Mouse (Mus musculus) right cerebral cortex, adult 2 months (tissue): ENCODE measurements around the gene D430042O09Rik.
"Not testable (repeated sequence)": the region's sequence is repeated elsewhere in the genome, so short reads cannot be mapped to it uniquely, and the experiment has no call there.

Experiments used
- DNase-seq, 2 experiments: peaks; one replicate each; pipeline ENCODE4 v3.0.0; 2021 to 2022; ENCODE audit warnings: low spot score in 2 of 2

D430042O09Rik gene

GRCm38 (mm10) chr7:125707593-125708022 is at the start of gene D430042O09Rik, which contains the start of gene Gtf3c1:
Gene D430042O09Rik (plus strand): TSS chr7:125707888.
Gene Gtf3c1 (minus strand): TSS chr7:125707780.
- peak; percentile 99 to 100 for DNase-seq

- no peak for DNase-seq
These were observed 44.0 kb upstream of the D430042O09Rik start for GRCm38 (mm10) chr7:125663654-125664053.

- no peak for DNase-seq
These were observed 36.8 kb upstream of the D430042O09Rik start for GRCm38 (mm10) chr7:125670865-125671264.

GRCm38 (mm10) chr7:125671396-125671795 is 36.3 kb upstream of the D430042O09Rik start:
- DNase-seq = no peak

GRCm38 (mm10) chr7:125674916-125675315 is 32.8 kb upstream of the D430042O09Rik start:
- peak; percentile 45 to 63 for DNase-seq

GRCm38 (mm10) chr7:125678756-125679155 is 28.9 kb upstream of the D430042O09Rik start:
- DNase-seq = no peak

- no peak for DNase-seq
These were observed 27.8 kb upstream of the D430042O09Rik start for GRCm38 (mm10) chr7:125679936-125680335.

GRCm38 (mm10) chr7:125690516-125690915 is 17.2 kb upstream of the D430042O09Rik start:
- DNase-seq = no peak

GRCm38 (mm10) chr7:125694056-125694455 is 13.6 kb upstream of the D430042O09Rik start:
- peak; percentile 66 to 73 for DNase-seq

- no peak for DNase-seq
These were observed 4.9 kb upstream of the D430042O09Rik start for GRCm38 (mm10) chr7:125702791-125703190.

GRCm38 (mm10) chr7:125707186-125707585 is 502 bp upstream of the D430042O09Rik start:
- peak in 1 of 2 experiments; percentile 47 for DNase-seq

GRCm38 (mm10) chr7:125708100-125708499 is 412 bp downstream of the D430042O09Rik start:
- no peak for DNase-seq

- DNase-seq = not testable (repeated sequence)
These were observed 5.9 kb downstream of the D430042O09Rik start for GRCm38 (mm10) chr7:125713542-125714055.

- no peak for DNase-seq
These were observed 7.1 kb downstream of the D430042O09Rik start for GRCm38 (mm10) chr7:125714803-125715202.

GRCm38 (mm10) chr7:125716724-125717123 is 9.0 kb downstream of the D430042O09Rik start:
- DNase-seq = no peak

GRCm38 (mm10) chr7:125717612-125718011 is 9.9 kb downstream of the D430042O09Rik start:
- no peak for DNase-seq

- no peak for DNase-seq
These were observed 12.7 kb downstream of the D430042O09Rik start for GRCm38 (mm10) chr7:125720370-125720769.

GRCm38 (mm10) chr7:125721033-125721432 is 13.3 kb downstream of the D430042O09Rik start:
- DNase-seq = no peak

- no peak for DNase-seq
These were observed 14.4 kb downstream of the D430042O09Rik start for GRCm38 (mm10) chr7:125722127-125722526.

- DNase-seq = no peak
These were observed 15.7 kb downstream of the D430042O09Rik start for GRCm38 (mm10) chr7:125723189-125723972.

GRCm38 (mm10) chr7:125731679-125732078 is 24.0 kb downstream of the D430042O09Rik start:
- no peak for DNase-seq

- DNase-seq = no peak
These were observed 26.1 kb downstream of the D430042O09Rik start for GRCm38 (mm10) chr7:125733791-125734190.
